Mouse (Mus musculus) C2C12 (cell line): Measurements from ENCODE around the gene Psmb9.

Experiments
- CEBPB ChIP-seq: IDR thresholded peaks from one replicate; pipeline ENCODE4 v1.6.1; 2011; ENCODE audit warnings: low read depth, mild to moderate bottlenecking, control low read depth, moderate library complexity
- CTCF ChIP-seq: IDR thresholded peaks from one replicate; pipeline ENCODE4 v1.5.1; 2011; ENCODE audit not compliant: control insufficient read depth, insufficient read depth, insufficient read length
- MAX ChIP-seq: IDR thresholded peaks from one replicate; pipeline ENCODE4 v1.6.1; 2011; ENCODE audit warnings: mild to moderate bottlenecking, control low read depth
- MYOD1 ChIP-seq: IDR thresholded peaks from one replicate; pipeline ENCODE4 v1.6.1; 2011; ENCODE audit warnings: low read depth; ENCODE audit not compliant: control insufficient read depth, insufficient read length
- MYOG ChIP-seq: IDR thresholded peaks from one replicate; pipeline ENCODE4 v1.6.1; 2011; ENCODE audit not compliant: control insufficient read depth, insufficient read length; ENCODE audit errors: extremely low read depth
- USF1 ChIP-seq: IDR thresholded peaks from one replicate; pipeline ENCODE4 v1.6.1; 2011; ENCODE audit warnings: low read depth, mild to moderate bottlenecking, control low read depth, moderate library complexity

DNA sequence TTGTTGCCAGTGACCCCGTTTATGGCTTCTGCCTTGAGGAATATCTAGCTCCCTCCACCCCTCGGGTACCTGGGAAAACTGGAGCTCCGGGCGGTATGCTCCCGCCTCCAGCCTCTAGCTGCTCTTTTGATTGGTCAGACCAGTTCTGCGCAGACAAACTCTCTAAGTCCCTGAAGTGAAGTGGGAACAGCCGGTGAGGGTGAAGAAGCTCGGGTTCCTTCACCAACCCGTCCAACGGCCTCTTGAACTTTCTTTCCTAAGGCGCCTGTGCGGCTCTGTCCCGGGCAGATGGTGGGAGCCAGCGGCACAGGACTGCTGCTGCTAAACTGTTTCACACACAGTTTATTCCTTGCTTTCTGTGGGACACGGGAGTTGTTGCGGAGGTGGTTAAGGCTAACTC is 48.1 kb downstream of the Psmb9 start:
- TF ChIP-seq CTCF (no peak), CEBPB (no peak), USF1 (no peak), MAX (no peak), MYOD1 (no peak), MYOG (no peak)
